Mouse (Mus musculus): ENCODE results near the gene Jarid2.

DNA sequence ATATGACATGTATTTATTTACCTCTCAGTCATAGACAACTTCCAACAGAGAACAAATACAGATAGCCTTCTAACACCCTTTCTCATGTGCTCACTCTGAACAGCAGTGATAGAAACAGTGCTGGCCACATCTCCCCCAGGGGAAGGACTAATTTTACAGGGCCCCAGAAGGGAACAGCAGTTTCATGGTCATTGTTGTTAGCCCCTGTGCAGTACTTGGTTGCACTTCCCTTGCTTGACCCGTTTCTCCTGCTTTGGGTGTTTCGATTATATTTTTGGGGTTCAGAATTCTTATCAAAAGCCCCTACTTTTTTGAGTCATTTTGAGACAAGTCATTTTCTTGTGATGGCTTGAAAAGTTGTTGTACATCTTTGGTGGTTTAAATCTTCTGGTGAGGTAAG is 23.9 kb downstream of the Jarid2 start:
- TF ChIP-seq CTCF (IDR thresholded peaks at IDR 0.05; ENCODE audit: control insufficient read depth, insufficient read depth, insufficient read length) (no peak), MAX (IDR thresholded peaks at IDR 0.05) (no peak)
